Mouse (Mus musculus) lung, adult 2 months (tissue): ENCODE data around the gene Gsk3a.

ENCODE experiments used
- CTCF ChIP-seq: fragments of 200-500 bp; IDR thresholded peaks from 2 replicates; pipeline ENCODE4 v1.5.1; 2011; ENCODE audit warnings: mild to moderate bottlenecking, low read length, control low read depth; ENCODE audit not compliant: insufficient read depth
- POLR2A ChIP-seq: fragments of 200-500 bp; IDR thresholded peaks from 2 replicates; pipeline ENCODE4 v1.6.1; 2011; ENCODE audit warnings: low read depth, mild to moderate bottlenecking, control low read depth, low read length, borderline replicate concordance; ENCODE audit errors: extremely low read depth

DNA sequence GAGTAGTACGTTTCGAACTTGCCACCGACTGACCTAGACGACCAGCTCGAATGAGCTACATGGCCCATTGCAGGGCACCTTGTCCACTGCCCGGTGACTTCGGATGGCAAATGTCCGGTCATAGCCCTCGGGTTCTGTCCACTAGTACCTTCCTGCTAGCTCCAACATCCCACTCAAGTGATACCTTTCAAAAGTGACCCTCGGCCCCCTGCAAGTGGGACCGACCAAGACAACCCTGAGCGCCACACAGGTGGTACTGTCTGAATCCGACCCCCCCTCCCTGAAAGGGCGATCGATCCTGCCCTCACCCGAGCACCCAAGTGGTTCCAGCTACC is 18.3 kb downstream of the Gsk3a start:
- TF ChIP-seq CTCF = no peak
- no peak for TF ChIP-seq POLR2A
